In the genomic region with DNA sequence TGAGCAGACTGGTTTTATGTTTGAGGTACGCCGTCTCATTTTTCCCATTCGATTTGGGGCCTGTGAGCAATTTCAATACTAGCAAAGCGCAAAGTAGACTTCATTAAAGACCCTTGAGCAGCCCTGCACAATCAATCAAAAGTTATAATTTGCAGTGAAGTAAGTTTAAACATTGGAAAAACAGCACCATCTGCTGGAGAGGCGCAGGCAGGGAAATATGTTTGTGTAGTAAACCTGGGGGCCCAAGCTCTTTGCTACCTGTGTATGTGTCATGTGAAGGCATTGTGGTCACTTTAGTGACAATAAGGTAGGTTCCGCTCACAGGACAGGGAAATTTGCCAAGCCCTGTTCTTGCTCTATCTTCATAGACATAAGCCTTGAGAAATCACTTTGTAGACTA, we compare ENCODE assay signal across 9 mouse cellular contexts.
DNase-seq lines count a peak whose midpoint lies in the region; ATAC-seq and TF ChIP-seq lines count a peak whose summit lies in the region.
"Had no signal": no experiment of that assay in that cellular context is flagged by ENCODE, and none has a peak within 500 bp of the region (broad histone marks: within the 10 kb centered on the region; RNA-seq: fewer than 3 reads in every experiment).

No protein-coding gene starts in this region.

- no peak overlapping the region for H3K9ac ChIP-seq in lung, embryonic 16.5 days (ENCODE audit: low read length)
- no peak overlapping the region for H3K9ac ChIP-seq in midbrain, embryonic 16.5 days (ENCODE audit: low read depth, low read length)
- no peak overlapping the region for H3K9ac ChIP-seq in heart, embryonic 12.5 days
- H3K9ac ChIP-seq: neural tube, embryonic 12.5 days had no signal

- no peak for TF ChIP-seq POLR2A in brain, embryonic 14.5 days (IDR thresholded peaks at IDR 0.05; ENCODE audit: borderline replicate concordance, extremely low read depth, insufficient read depth, insufficient read length, poor library complexity, severe bottlenecking)

- DNase-seq in lung, postnatal 25 days (ENCODE audit: low spot score) = no peak
- DNase-seq in brain, embryonic 14.5 days (ENCODE audit: low read depth) = peak; percentile 39
- DNase-seq in left cerebral cortex, adult 11 months (ENCODE audit: low spot score) = peak; percentile 36
- DNase-seq in telencephalon, adult 2 months (ENCODE audit: low read depth, low spot score) = peak; percentile 21

- no peak overlapping the region for H3K4me2 ChIP-seq in lung, embryonic 16.5 days (ENCODE audit: low read depth, low read length)
- no peak overlapping the region for H3K4me2 ChIP-seq in midbrain, embryonic 16.5 days (ENCODE audit: low read length)
- no peak overlapping the region for H3K4me2 ChIP-seq in heart, embryonic 12.5 days
- H3K4me2 ChIP-seq: neural tube, embryonic 12.5 days had no signal

- ATAC-seq in lung, embryonic 16.5 days (ENCODE audit: low read depth) = 0 out of 2 replicates have a peak, but pooled peaks have one; percentile 26
- 0 out of 2 replicates have a peak, but pooled peaks have one; percentile 62 for ATAC-seq in frontal cortex, adult (ENCODE audit: low TSS enrichment)
- no peak for ATAC-seq in midbrain, embryonic 16.5 days
- no peak for ATAC-seq in heart, embryonic 12.5 days (ENCODE audit: insufficient number of reproducible peaks, low FRiP score)

- H3K27me3 ChIP-seq in lung, embryonic 16.5 days (ENCODE audit: control insufficient read depth, insufficient read depth, low read depth, low read length) = no peaks in the 10 kb centered on the region
- H3K27me3 ChIP-seq in midbrain, embryonic 16.5 days (ENCODE audit: control insufficient read depth, insufficient read depth, low read depth, low read length) = no peaks in the 10 kb centered on the region
- no peaks in the 10 kb centered on the region for H3K27me3 ChIP-seq in heart, embryonic 12.5 days (replicated peaks)
- H3K27me3 ChIP-seq: neural tube, embryonic 12.5 days had no signal

- peak; percentile 34; the same call in 1 of the 2 replicates for TF ChIP-seq CTCF in brain, embryonic 14.5 days (IDR thresholded peaks at IDR 0.05; ENCODE audit: borderline replicate concordance, extremely low read depth, insufficient read depth, insufficient read length)

- H3K4me1 ChIP-seq in lung, embryonic 16.5 days (replicated peaks; ENCODE audit: control insufficient read depth, insufficient read depth, low read length) = no peaks in the 10 kb centered on the region
- peaks cover 4% of the 10 kb centered on the region; the same call in 1 of the 2 replicates for H3K4me1 ChIP-seq in midbrain, embryonic 16.5 days (ENCODE audit: control insufficient read depth, insufficient read depth, low read length)
- H3K4me1 ChIP-seq in heart, embryonic 12.5 days (replicated peaks) = no peaks in the 10 kb centered on the region
- H3K4me1 ChIP-seq: neural tube, embryonic 12.5 days had no signal

- no peaks in the 10 kb centered on the region for H3K36me3 ChIP-seq in lung, embryonic 16.5 days (ENCODE audit: control insufficient read depth, insufficient read depth, low read length)
- H3K36me3 ChIP-seq in midbrain, embryonic 16.5 days (ENCODE audit: control insufficient read depth, insufficient read depth, low read length) = no peaks in the 10 kb centered on the region
- H3K36me3 ChIP-seq in heart, embryonic 12.5 days = no peaks in the 10 kb centered on the region
- H3K36me3 ChIP-seq: neural tube, embryonic 12.5 days had no signal

- 71% methylated on average over 6 of the region's 6 CpGs for WGBS in lung, embryonic 16.5 days
- WGBS in midbrain, embryonic 16.5 days = 90% methylated on average over 6 of the region's 6 CpGs
- WGBS in heart, embryonic 12.5 days = 70% methylated on average over 6 of the region's 6 CpGs

- no peak overlapping the region for H3K27ac ChIP-seq in lung, embryonic 16.5 days (ENCODE audit: low read length)
- H3K27ac ChIP-seq in midbrain, embryonic 16.5 days (ENCODE audit: low read length) = no peak overlapping the region
- H3K27ac ChIP-seq in heart, embryonic 12.5 days (ENCODE audit: poor library complexity, severe bottlenecking) = no peak overlapping the region
- H3K27ac ChIP-seq: neural tube, embryonic 12.5 days had no signal

- H3K9me3 ChIP-seq in lung, embryonic 16.5 days (ENCODE audit: control insufficient read depth, low read length) = no peaks in the 10 kb centered on the region
- no peaks in the 10 kb centered on the region for H3K9me3 ChIP-seq in midbrain, embryonic 16.5 days (replicated peaks; ENCODE audit: control insufficient read depth, low read length, poor library complexity, severe bottlenecking)
- no peaks in the 10 kb centered on the region for H3K9me3 ChIP-seq in heart, embryonic 12.5 days (replicated peaks)
- H3K9me3 ChIP-seq: neural tube, embryonic 12.5 days had no signal

- no peak overlapping the region for H3K4me3 ChIP-seq in lung, embryonic 16.5 days (ENCODE audit: low read length)
- no peak overlapping the region for H3K4me3 ChIP-seq in midbrain, embryonic 16.5 days (ENCODE audit: low read depth, low read length)
- no peak overlapping the region for H3K4me3 ChIP-seq in heart, embryonic 12.5 days
- H3K4me3 ChIP-seq: neural tube, embryonic 12.5 days had no signal

Comparison
In these comparisons a context has a peak if more than half of its experiments do, and no peak if none do; other contexts are left out.
1. ATAC-seq: peak in lung, embryonic 16.5 days (single experiment) and frontal cortex, adult (single experiment); none in midbrain, embryonic 16.5 days (single experiment) and heart, embryonic 12.5 days (single experiment).